Mouse (Mus musculus) left cerebral cortex, adult 9 months (tissue): Measurements from ENCODE around the gene Pdzd2.

Experiments
- DNase-seq, 2 experiments: peaks; one replicate each; pipeline ENCODE4 v3.0.0; 2022; ENCODE audit warnings: low spot score in 2 of 2

Pdzd2 gene

GRCm38 (mm10) chr15:12431684-12432083, 308.0 kb downstream of the Pdzd2 start:
- peak in 1 of 2 experiments; percentile 30 for DNase-seq

- no peak for DNase-seq
Observed at GRCm38 (mm10) chr15:12431188-12431587, 308.5 kb downstream of the Pdzd2 start.

GRCm38 (mm10) chr15:12430670-12431069, 309.1 kb downstream of the Pdzd2 start:
- no peak for DNase-seq

GRCm38 (mm10) chr15:12429572-12430431, 309.9 kb downstream of the Pdzd2 start:
- no peak for DNase-seq

GRCm38 (mm10) chr15:12427818-12428217, 311.9 kb downstream of the Pdzd2 start:
- DNase-seq = no peak

- DNase-seq = no peak
Observed at GRCm38 (mm10) chr15:12426342-12426741, 313.4 kb downstream of the Pdzd2 start.

- DNase-seq = no peak
Observed at GRCm38 (mm10) chr15:12425049-12425627, 314.6 kb downstream of the Pdzd2 start.

- no peak for DNase-seq
Observed at GRCm38 (mm10) chr15:12424187-12424586, 315.5 kb downstream of the Pdzd2 start.

- DNase-seq = no peak
Observed at GRCm38 (mm10) chr15:12420915-12421314, 318.8 kb downstream of the Pdzd2 start.

- DNase-seq = no peak
Observed at GRCm38 (mm10) chr15:12420376-12420775, 319.3 kb downstream of the Pdzd2 start.

GRCm38 (mm10) chr15:12419446-12419845, 320.3 kb downstream of the Pdzd2 start:
- DNase-seq = no peak

GRCm38 (mm10) chr15:12415536-12416200, 324.1 kb downstream of the Pdzd2 start:
- DNase-seq = peak in 1 of 2 experiments; percentile 30

- no peak for DNase-seq
Observed at GRCm38 (mm10) chr15:12414696-12415095, 325.0 kb downstream of the Pdzd2 start.

GRCm38 (mm10) chr15:12408205-12408604, 331.5 kb downstream of the Pdzd2 start:
- no peak for DNase-seq

GRCm38 (mm10) chr15:12405592-12405991, 334.1 kb downstream of the Pdzd2 start:
- no peak for DNase-seq

GRCm38 (mm10) chr15:12397032-12397431, 342.7 kb downstream of the Pdzd2 start:
- no peak for DNase-seq

GRCm38 (mm10) chr15:12394758-12395157, 345.0 kb downstream of the Pdzd2 start:
- no peak for DNase-seq

- no peak for DNase-seq
Observed at GRCm38 (mm10) chr15:12388726-12389489, 350.8 kb downstream of the Pdzd2 start.

GRCm38 (mm10) chr15:12384679-12385078, 355.0 kb downstream of the Pdzd2 start:
- DNase-seq = no peak

GRCm38 (mm10) chr15:12380548-12380947, 359.2 kb downstream of the Pdzd2 start:
- DNase-seq = no peak

- DNase-seq = no peak
Observed at GRCm38 (mm10) chr15:12380057-12380456, 359.7 kb downstream of the Pdzd2 start.

GRCm38 (mm10) chr15:12377800-12378199, 361.9 kb downstream of the Pdzd2 start:
- no peak for DNase-seq
